9 mouse cellular contexts compared by ENCODE assay signal in the genomic region with DNA sequence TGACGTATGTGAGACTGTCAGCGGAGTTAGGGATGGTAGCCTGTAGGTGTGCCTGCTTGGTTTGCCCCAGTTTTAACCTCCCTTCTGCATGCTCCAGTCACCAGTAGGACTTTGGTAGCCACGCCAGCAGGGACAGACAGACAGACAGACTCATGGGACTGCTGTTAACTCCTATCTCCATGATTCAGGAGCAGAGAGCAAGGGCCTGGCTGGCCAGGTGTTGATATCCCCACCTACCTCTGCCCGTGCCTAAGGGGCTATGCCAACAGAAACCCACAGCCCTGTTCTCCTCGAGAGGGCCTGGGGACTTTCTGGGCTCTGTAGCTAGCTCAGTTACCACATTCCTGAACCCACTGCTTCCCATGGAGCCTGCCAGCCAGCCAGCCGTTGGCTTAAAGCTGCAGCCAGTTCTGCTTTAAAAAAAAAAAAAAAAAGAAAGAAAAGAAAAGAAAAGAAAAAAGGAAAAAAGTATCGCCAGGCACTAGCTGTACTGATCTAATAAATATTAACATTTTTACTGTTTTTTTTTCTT. TPM values are rescaled to one million over a fixed set of nuclear protein-coding genes. Genes with fewer than 3 reads are reported as not detected.
A peak's percentile ranks its signal among the peaks of the same experiment; 100 is the strongest.
DNase-seq lines count a peak whose midpoint lies in the region; ATAC-seq and TF ChIP-seq lines count a peak whose summit lies in the region.
"Had no signal": no experiment of that assay in that cellular context is flagged by ENCODE, and none has a peak within 500 bp of the region (broad histone marks: within the 10 kb centered on the region; RNA-seq: fewer than 3 reads in every experiment).

No protein-coding gene starts in this region.

- H3K36me3 ChIP-seq in heart, embryonic 13.5 days = no peaks in the 10 kb centered on the region
- no peaks in the 10 kb centered on the region for H3K36me3 ChIP-seq in heart, postnatal 0 days (replicated peaks; ENCODE audit: control insufficient read depth, insufficient read depth, low read length)
- H3K36me3 ChIP-seq in midbrain, embryonic 12.5 days = no peaks in the 10 kb centered on the region

- H3K9me3 ChIP-seq in heart, embryonic 13.5 days = no peaks in the 10 kb centered on the region
- H3K9me3 ChIP-seq in heart, postnatal 0 days (replicated peaks; ENCODE audit: control insufficient read depth, low read length) = no peaks in the 10 kb centered on the region
- H3K9me3 ChIP-seq in midbrain, embryonic 12.5 days = no peaks in the 10 kb centered on the region

- no peak overlapping the region for H3K4me3 ChIP-seq in heart, embryonic 13.5 days
- H3K4me3 ChIP-seq in heart, postnatal 0 days (ENCODE audit: low read depth, low read length) = no peak overlapping the region
- H3K4me3 ChIP-seq in midbrain, embryonic 12.5 days = no peak overlapping the region

- TF ChIP-seq EP300 in heart, postnatal 0 days (IDR thresholded peaks at IDR 0.05; ENCODE audit: low read depth) = no peak

- WGBS in heart, embryonic 13.5 days = 27% methylated on average over 7 of the region's 7 CpGs
- 35% methylated on average over 7 of the region's 7 CpGs for WGBS in heart, postnatal 0 days
- 19% methylated on average over 7 of the region's 7 CpGs for WGBS in midbrain, embryonic 12.5 days

- no peak for ATAC-seq in heart, embryonic 13.5 days (ENCODE audit: extremely low read depth, insufficient number of reproducible peaks, low FRiP score, low TSS enrichment)
- ATAC-seq in heart, postnatal 0 days (ENCODE audit: insufficient read depth, low read depth) = no peak
- no peak for ATAC-seq in midbrain, embryonic 12.5 days (ENCODE audit: low FRiP score, low read depth)

- 0 out of 2 replicates have a peak overlapping the region, but pooled peaks have one; percentile 26 for H3K4me2 ChIP-seq in heart, embryonic 13.5 days
- peak overlapping the region; percentile 1; the same call in 1 of the 2 replicates for H3K4me2 ChIP-seq in heart, postnatal 0 days (ENCODE audit: low read depth, low read length)
- peak overlapping the region; percentile 55; the same call in 1 of the 2 replicates for H3K4me2 ChIP-seq in midbrain, embryonic 12.5 days (replicated peaks)

- peaks cover 6% of the 10 kb centered on the region; the same call in 1 of the 2 replicates for H3K27me3 ChIP-seq in heart, embryonic 13.5 days (replicated peaks)
- no peaks in the 10 kb centered on the region for H3K27me3 ChIP-seq in heart, postnatal 0 days (ENCODE audit: control insufficient read depth, insufficient read depth, low read length)
- H3K27me3 ChIP-seq in midbrain, embryonic 12.5 days = no peaks in the 10 kb centered on the region

- peaks cover 82% of the 10 kb centered on the region for H3K4me1 ChIP-seq in heart, embryonic 13.5 days
- H3K4me1 ChIP-seq in heart, postnatal 0 days (ENCODE audit: control insufficient read depth, insufficient read depth) = peaks cover 48% of the 10 kb centered on the region
- peaks cover 60% of the 10 kb centered on the region for H3K4me1 ChIP-seq in midbrain, embryonic 12.5 days

- H3K9ac ChIP-seq in heart, embryonic 13.5 days = peak overlapping the region; percentile 66
- 0 out of 2 replicates have a peak overlapping the region, but pooled peaks have one; percentile 26 for H3K9ac ChIP-seq in heart, postnatal 0 days (replicated peaks; ENCODE audit: low read depth, low read length)
- H3K9ac ChIP-seq in midbrain, embryonic 12.5 days (replicated peaks) = 0 out of 2 replicates have a peak overlapping the region, but pooled peaks have one; percentile 47

- no peak for DNase-seq in heart, postnatal 4 days
- peak; percentile 71 for DNase-seq in adipocyte (ENCODE audit: low spot score)
- no peak for DNase-seq in heart, postnatal 0 days (ENCODE audit: low spot score)
- no peak for DNase-seq in adrenal gland, adult 18-20 months (ENCODE audit: low spot score in 2 of 2)
- no peak for DNase-seq in spleen, adult 18-20 months
- no peak for DNase-seq in left cerebral cortex, adult 18-20 months (ENCODE audit: low spot score in 2 of 2)

- H3K27ac ChIP-seq in heart, embryonic 13.5 days (replicated peaks) = peak overlapping the region; percentile 86
- peak overlapping the region; percentile 86 for H3K27ac ChIP-seq in heart, postnatal 0 days (ENCODE audit: low read depth)
- H3K27ac ChIP-seq in midbrain, embryonic 12.5 days (replicated peaks) = peak overlapping the region; percentile 98

- no peak for TF ChIP-seq CTCF in heart, postnatal 0 days (IDR thresholded peaks at IDR 0.05; ENCODE audit: low read depth)

RNA-seq across cellular contexts. Expression of gene Mxra7, which starts 12.9 kb away (rescaled TPM):
- polyA plus RNA-seq in heart, embryonic 13.5 days (2015; fragmentation: Nextera tagmentation; extraction: Ambion mirVana) = 18.4 and 19.3 TPM in 2 replicates
- 10 to 100 TPM; 40.9 to 42.9 TPM for total RNA-seq in heart, postnatal 4 days (2021)
- total RNA-seq in heart, postnatal 0 days (2014; rRNA removed; ENCODE audit: low replicate concordance) = 6.3 and 17.9 TPM in 2 replicates
- 20.0 and 21.7 TPM in 2 replicates for polyA plus RNA-seq in heart, postnatal 0 days (2015; fragmentation: Nextera tagmentation; extraction: Ambion mirVana)
- polyA plus RNA-seq in midbrain, embryonic 12.5 days (2016; fragmentation: Nextera tagmentation; extraction: Ambion mirVana) = 44.2 and 45.2 TPM in 2 replicates
- 10 to 100 TPM; 44.3 to 55.9 TPM for total RNA-seq in adrenal gland, adult 18-20 months (2021)
- total RNA-seq in left cerebral cortex, adult 18-20 months (2021) = 10 to 100 TPM; 17.5 to 20.2 TPM
- total RNA-seq: CH12.LX had no signal

RNA-seq across cellular contexts. Expression of gene Mettl23, which starts 28.1 kb away (rescaled TPM):
- polyA plus RNA-seq in heart, embryonic 13.5 days (2015; fragmentation: Nextera tagmentation; extraction: Ambion mirVana) = 63.8 and 68.8 TPM in 2 replicates
- 10 to 100 TPM; 31.0 to 32.2 TPM for total RNA-seq in heart, postnatal 4 days (2021)
- 39.2 and 63.2 TPM in 2 replicates for total RNA-seq in heart, postnatal 0 days (2014; rRNA removed; ENCODE audit: low replicate concordance)
- polyA plus RNA-seq in heart, postnatal 0 days (2015; fragmentation: Nextera tagmentation; extraction: Ambion mirVana) = 77.1 and 77.6 TPM in 2 replicates
- polyA plus RNA-seq in midbrain, embryonic 12.5 days (2016; fragmentation: Nextera tagmentation; extraction: Ambion mirVana) = 71.3 and 72.3 TPM in 2 replicates
- total RNA-seq in adrenal gland, adult 18-20 months (2021) = 10 to 100 TPM; 32.2 to 32.7 TPM
- total RNA-seq in left cerebral cortex, adult 18-20 months (2021) = 10 to 100 TPM; 23.8 to 25.8 TPM

RNA-seq across cellular contexts. Expression of gene Jmjd6, which starts 28.3 kb away (rescaled TPM):
- 61.7 and 75.3 TPM in 2 replicates for polyA plus RNA-seq in heart, embryonic 13.5 days (2015; fragmentation: Nextera tagmentation; extraction: Ambion mirVana)
- total RNA-seq in heart, postnatal 4 days (2021) = 10 to 100 TPM; 41.2 to 43.3 TPM
- total RNA-seq in heart, postnatal 0 days (2014; rRNA removed; ENCODE audit: low replicate concordance) = 24.8 and 29.6 TPM in 2 replicates
- 35.3 and 43.1 TPM in 2 replicates for polyA plus RNA-seq in heart, postnatal 0 days (2015; fragmentation: Nextera tagmentation; extraction: Ambion mirVana)
- polyA plus RNA-seq in midbrain, embryonic 12.5 days (2016; fragmentation: Nextera tagmentation; extraction: Ambion mirVana) = 92.8 and 95.2 TPM in 2 replicates
- total RNA-seq in adrenal gland, adult 18-20 months (2021) = 10 to 100 TPM; 42.2 to 52.6 TPM
- 10 to 100 TPM; 28.3 to 31.3 TPM for total RNA-seq in left cerebral cortex, adult 18-20 months (2021)

RNA-seq across cellular contexts. Expression of gene Mfsd11, which starts 37.3 kb away (rescaled TPM):
- 32.2 and 35.5 TPM in 2 replicates for polyA plus RNA-seq in heart, embryonic 13.5 days (2015; fragmentation: Nextera tagmentation; extraction: Ambion mirVana)
- 10 to 100 TPM; 26.9 to 35.6 TPM for total RNA-seq in heart, postnatal 4 days (2021)
- total RNA-seq in heart, postnatal 0 days (2014; rRNA removed; ENCODE audit: low replicate concordance) = 23.2 and 46.3 TPM in 2 replicates
- polyA plus RNA-seq in heart, postnatal 0 days (2015; fragmentation: Nextera tagmentation; extraction: Ambion mirVana) = 44.5 and 49.7 TPM in 2 replicates
- 38.9 and 46.3 TPM in 2 replicates for polyA plus RNA-seq in midbrain, embryonic 12.5 days (2016; fragmentation: Nextera tagmentation; extraction: Ambion mirVana)
- 10 to 100 TPM; 39.3 to 42.3 TPM for total RNA-seq in adrenal gland, adult 18-20 months (2021)
- total RNA-seq in left cerebral cortex, adult 18-20 months (2021) = 10 to 100 TPM; 40.3 to 44.9 TPM

RNA-seq across cellular contexts. Expression of gene Srsf2, which starts 37.9 kb away (rescaled TPM):
- 530 and 543 TPM in 2 replicates for polyA plus RNA-seq in heart, embryonic 13.5 days (2015; fragmentation: Nextera tagmentation; extraction: Ambion mirVana)
- total RNA-seq in heart, postnatal 4 days (2021) = 100 to 1,000 TPM; 269 to 299 TPM
- 157 and 211 TPM in 2 replicates for total RNA-seq in heart, postnatal 0 days (2014; rRNA removed; ENCODE audit: low replicate concordance)
- polyA plus RNA-seq in heart, postnatal 0 days (2015; fragmentation: Nextera tagmentation; extraction: Ambion mirVana) = 349 and 359 TPM in 2 replicates
- polyA plus RNA-seq in midbrain, embryonic 12.5 days (2016; fragmentation: Nextera tagmentation; extraction: Ambion mirVana) = 848 and 913 TPM in 2 replicates
- total RNA-seq in adrenal gland, adult 18-20 months (2021) = 100 to 1,000 TPM; 228 to 275 TPM
- 100 to 1,000 TPM; 155 to 157 TPM for total RNA-seq in left cerebral cortex, adult 18-20 months (2021)

Comparison
In these comparisons a context has a peak if more than half of its experiments do, and no peak if none do; other contexts are left out.
1. H3K4me2 ChIP-seq: peak in every context shown above with its lines; median percentile 55 in midbrain, embryonic 12.5 days; 26 in heart, embryonic 13.5 days; 1 in heart, postnatal 0 days.